Mouse (Mus musculus): ENCODE results near the gene Zfp819.

DNA sequence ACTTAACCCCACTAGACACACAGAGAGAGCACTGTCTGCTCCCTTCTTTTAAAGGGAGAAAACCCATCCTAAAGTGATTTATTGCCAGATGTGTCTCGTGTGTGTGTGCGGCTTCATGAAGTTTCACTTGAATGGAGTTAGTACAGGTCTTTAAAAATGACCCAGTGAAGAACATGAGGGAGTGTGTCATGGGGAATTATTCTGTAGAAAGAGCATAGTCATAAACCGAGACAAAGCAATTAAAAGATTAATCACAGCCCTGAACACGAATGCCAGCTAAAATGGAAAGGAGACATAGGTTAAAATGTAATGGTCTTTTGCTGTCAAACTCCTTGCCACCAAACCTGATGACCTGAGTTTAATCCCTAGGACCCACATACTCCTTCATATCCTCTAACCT lies 27.0 kb downstream of the Zfp819 start:
- no peak for TF ChIP-seq CTCF (IDR thresholded peaks at IDR 0.05; ENCODE audit: insufficient read depth, low read depth, low read length)
- no peak for TF ChIP-seq POLR2A (IDR thresholded peaks at IDR 0.05; ENCODE audit: insufficient read depth, low read depth, low read length)

Data from olfactory bulb, adult 2 months (tissue).